Mouse (Mus musculus) urinary bladder, postnatal 25 days (tissue): ENCODE data around the gene 1110017D15Rik.
A peak's percentile ranks its signal among the peaks of the same experiment; 100 is the strongest.
"Not testable (repeated sequence)": the region's sequence is repeated elsewhere in the genome, so short reads cannot be mapped to it uniquely, and the experiment has no call there.

Experiments
- DNase-seq: peaks from one replicate; pipeline ENCODE4 v3.0.0; 2022; ENCODE audit warnings: low spot score

The 1110017D15Rik gene

DNA sequence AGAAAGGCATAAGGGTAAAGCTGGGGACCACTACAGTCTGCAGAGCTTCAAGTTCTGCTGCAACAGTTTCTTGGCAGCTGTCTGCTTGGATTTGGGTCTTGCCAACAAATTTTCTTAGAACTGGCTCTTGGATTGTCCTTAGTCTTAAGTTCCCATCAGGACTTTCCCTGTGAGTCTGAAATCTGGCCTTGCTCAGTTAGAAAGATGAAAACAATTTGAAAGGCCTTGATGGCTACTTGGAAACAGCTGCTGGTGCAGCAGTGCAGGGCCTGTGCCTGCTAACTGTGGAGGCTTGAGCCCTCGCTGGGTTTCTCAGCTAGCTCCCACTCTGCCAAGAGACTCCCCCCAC lies 37.7 kb downstream of the 1110017D15Rik start:
- DNase-seq = no peak

DNA sequence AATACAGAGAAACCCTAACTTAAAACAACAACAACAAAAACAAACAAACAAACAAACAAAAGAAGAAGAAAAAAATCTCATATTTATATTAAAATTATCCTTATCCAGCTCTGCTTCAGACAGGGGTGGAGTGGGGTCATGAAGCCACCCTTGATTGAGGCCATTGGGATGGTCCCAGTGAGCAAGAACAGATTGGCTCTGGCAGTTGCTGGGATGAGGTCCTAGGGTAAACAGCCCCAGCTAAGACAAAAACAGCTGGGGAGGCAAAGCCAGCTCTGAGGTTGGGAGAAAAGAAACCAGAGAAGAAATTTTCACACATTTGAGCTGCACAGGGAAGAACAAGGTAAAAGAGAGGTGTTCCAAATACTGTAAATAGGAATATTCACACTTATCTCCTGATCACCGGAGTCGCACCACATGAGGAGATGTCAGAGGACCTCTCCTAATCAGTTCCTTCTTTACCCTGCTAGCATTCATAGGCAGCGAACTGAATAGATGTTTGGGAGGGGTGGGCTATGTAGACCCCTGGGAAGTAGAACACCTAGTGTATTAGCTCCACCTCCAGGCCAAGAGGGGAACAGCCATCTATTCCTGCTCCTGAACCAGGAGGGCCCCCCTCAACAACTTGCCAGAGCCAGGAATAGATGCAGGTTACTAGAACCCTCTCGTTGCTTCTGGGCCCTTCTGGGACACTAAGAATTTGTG lies 38.2 kb downstream of the 1110017D15Rik start:
- DNase-seq = no peak

DNA sequence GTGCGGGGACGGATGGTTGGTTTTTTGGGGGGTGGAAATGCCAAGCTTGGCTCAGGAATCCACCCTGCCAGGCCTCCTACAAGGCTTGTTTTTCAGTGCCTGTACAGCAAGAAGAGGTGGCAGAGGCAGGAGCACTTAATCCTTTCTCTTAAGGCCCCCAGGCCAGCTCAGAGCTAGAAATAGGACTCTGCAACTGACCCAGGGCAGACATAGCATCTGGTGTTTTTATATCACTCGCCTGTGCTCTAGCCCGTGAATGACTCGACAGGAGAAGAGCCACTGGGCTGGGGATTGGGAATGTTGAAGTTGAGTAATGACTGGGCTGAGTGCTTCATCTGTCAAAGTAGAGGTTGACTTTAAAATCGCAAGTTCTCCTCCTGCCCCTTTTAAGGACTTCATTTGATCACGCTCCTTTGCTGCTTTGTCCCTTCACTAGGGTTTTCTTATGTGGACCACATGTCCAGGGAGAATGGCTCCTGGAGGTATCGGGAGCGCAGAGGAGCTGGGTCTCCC lies 39.4 kb downstream of the 1110017D15Rik start:
- DNase-seq = no peak

DNA sequence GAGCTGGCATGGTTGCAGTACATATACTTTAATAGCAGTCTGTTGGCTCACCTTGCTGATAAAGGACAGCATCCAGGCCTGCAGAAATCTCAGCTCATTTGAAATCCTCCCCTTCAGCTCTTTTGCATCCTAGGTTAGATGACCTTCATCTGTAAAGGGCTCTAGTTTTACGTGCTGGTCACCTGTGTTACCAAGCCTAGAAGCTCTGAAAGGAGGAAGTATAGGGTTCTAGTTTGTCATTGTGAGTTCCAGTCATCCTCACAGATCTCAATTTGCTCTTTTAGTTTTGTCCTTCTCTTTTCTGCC lies 45.8 kb downstream of the 1110017D15Rik start:
- no peak for DNase-seq

DNA sequence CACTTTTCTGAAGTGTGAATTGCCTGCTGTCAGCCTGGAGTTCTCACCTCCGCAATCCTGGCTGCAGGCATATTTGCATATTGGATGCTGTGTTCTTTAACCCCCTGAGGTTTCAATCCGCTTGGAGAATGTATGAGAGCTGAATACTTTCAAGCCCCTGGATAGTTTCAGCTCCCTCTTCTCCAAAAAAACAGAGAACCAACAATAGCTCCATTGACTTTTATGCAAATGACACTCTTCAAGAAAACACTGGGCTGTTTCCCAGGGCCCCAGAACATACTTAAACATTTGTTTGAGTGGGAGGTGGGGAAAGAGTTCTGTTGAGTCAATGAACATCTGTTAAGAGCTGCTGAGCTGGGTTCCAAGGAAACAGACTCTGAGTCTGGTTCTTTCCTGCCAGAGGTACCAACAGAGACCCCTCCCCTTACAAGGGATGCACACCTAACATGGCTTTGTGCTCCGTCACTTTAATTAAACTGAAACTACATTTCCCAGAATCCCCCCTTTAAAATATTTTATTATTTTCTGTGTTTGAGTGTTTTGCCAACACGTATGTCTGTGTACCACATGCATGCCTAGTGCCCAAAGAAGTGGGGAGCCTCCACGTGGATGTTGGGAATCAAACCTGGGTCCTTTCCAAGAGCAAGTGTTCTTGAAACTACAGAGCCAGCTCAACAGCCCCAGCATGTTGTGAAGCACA lies 46.3 kb downstream of the 1110017D15Rik start:
- no peak for DNase-seq

DNA sequence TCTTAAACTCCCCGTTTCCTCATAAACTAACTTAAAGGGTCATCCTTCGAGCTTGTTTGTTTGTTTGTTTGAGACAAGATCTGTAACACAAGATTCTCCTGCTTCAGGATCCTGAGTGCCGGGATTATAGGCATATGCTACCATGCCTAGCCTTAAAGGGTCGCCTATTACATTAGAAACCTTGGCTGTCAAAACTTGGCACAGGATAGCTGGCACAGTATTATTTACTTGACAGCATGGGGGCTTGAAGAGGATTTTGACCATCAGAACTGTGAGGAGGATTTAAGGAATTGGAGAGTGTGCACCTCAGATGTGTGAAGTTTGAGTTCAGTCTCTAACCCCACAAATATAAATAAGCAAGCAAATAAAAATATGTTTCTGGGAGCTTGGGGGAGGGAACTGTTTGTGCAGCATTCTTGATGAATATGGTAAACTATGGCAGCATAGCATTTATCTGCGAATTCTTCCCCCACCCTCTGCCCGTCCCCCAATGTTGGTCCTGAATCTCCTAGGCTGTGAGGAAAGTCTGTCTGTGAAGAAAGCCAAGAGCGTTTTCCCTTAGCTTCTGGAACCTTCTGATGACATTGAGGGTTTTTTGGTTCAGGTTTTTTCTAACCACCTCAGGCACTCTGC lies 47.0 kb downstream of the 1110017D15Rik start:
- no peak for DNase-seq

DNA sequence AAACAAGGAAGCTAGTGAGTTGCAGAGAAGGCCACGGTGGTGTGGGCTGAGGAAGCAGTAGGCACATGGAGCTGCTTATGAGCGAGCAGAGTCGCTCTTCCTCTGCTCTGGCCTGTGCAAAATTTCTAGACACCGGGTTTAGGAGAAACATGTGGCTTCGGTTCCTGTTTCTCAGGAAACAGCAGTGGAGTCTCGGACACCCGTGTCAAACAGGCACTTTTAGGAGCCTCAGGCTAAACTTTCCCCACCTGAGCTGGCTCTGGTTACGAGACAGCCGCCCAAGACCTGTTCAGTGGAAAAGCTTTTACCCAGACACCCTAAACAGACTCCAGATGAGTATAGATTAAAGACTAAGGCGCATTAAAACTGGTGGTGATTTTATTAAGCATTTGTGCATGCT lies 47.9 kb downstream of the 1110017D15Rik start:
- no peak for DNase-seq

DNA sequence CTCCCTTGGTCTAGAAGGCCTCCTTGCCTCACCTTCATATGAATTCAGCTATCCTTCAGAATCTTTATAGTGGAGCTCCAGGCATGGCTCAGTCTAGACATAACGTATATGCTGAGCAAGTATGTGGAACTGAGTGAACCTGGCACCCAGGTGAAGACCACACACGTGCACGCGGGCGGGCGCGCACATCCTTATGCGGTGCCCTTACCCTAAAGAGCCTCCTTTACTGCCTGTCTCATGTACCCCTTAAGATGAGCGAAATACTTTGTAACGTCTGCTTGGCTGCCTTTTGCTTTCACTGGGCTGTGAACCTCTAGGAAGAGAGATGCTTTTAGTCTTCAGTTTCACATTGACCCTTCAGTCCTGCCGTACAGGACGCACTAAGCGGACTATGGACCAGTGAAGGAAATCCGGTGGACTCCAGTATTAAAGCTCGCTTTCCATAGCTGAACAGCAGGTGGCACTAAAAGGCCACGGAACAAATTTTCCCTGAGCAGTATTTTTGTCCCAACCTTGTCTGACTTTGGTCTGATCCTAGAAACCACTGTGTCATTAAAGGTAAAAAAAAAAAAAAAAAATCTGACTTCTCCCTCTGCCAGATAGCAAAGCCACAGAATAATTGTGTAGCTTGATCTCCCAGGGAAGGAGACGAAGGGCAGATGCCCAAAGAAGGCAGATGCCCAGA lies 48.6 kb downstream of the 1110017D15Rik start:
- peak; percentile 34 for DNase-seq

DNA sequence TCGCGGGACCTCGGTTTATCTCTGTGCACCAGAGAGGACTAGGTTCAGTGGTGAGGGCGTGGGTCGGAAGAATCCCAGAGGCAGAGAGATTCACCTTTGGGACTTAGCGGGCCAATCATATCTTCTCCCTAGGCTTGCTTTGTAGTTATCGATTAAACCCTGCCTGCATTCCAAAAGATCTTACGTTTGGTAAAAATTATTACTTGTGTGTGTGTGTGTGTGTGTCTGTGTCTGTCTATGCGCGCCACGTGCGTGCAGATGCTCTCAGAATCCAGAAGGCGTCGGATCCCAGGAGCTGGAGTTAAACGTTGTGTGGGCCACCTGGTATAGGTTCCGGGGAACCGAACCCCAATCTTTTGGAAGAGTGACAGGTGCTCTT lies 51.9 kb downstream of the 1110017D15Rik start:
- DNase-seq = no peak

DNA sequence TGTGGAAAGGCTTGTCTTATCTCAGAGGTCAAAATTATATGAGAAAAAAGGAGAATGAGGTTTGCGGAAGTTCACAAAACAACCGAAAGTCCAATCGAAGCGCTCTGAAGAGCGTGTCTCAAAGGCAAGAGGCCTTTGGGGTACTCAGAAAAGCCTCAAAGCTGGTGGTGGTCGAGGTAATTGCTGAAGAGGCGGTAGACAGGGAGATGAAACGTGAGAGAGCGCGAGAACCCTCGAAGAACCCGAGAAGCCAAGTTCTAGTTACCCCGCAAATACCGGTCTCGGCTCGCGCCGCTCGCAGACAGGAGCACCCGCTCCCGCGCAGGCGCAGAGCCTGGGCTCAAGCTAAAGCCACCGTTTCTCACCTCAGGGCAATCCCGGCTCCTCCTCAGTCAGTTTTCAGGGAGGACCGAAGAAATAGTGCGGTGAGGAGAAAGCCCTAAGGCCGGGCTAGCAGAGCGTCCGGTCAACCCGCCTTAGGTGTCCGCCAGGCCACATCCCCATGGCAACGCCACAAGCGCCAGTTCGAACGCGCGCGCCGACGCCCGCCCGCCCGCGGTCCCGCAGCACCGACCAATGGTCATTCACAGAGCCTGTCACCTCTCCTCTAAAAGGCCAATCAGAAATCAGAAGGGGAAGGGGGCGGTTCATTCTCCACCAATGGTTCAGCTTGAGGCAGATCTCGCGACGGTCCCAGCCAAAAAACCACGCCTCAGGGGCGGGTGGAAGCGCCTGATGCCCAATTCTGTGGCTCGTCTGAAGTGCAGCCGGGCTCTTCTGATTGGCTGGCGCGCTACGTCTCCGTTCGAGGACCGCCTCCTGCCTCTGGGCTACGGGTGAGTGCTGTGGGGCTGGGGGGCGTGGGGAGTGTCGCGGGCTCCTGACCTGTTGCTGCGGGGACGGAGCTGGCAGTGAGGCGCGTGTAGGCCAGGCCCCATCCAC lies 52.5 kb downstream of the 1110017D15Rik start, which contains the start of the genes Kif24 and Nudt2:
Gene Kif24 (minus strand): TSS at position 543 of the 942 bp plus-strand sequence.
Gene Nudt2 (plus strand): TSS at position 807 of the 942 bp plus-strand sequence.
- DNase-seq = peak; percentile 86

DNA sequence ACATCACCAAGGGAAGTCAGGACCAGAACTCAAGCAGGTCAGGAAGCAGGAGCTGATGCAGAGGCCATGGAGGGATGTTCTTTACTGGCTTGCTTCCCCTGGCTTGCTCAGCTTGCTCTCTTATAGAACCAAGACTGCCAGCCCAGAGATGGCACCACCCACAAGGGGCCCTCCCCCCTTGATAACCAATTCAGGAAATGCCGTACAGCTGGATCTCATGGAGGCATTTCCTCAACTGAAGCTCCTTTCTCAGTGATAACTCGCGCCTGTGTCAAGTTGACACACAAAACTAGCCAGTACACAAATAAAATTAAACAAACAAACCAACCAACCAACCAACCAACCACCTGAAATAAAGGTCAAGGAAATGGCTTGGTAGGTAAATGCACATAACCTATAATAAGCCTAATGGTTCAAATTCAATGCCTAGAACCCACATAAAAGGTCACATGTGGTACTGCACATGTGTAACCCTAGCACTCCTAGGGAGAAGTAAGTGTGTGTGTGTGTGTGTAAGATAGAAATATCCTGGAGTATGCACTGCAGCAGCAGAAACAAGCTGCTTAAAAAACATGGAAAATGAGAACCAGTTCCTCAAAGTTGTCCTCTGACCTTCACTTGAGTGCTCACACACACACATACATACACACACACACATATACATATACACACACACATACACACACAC lies 53.9 kb downstream of the 1110017D15Rik start:
- DNase-seq = not testable (repeated sequence)

DNA sequence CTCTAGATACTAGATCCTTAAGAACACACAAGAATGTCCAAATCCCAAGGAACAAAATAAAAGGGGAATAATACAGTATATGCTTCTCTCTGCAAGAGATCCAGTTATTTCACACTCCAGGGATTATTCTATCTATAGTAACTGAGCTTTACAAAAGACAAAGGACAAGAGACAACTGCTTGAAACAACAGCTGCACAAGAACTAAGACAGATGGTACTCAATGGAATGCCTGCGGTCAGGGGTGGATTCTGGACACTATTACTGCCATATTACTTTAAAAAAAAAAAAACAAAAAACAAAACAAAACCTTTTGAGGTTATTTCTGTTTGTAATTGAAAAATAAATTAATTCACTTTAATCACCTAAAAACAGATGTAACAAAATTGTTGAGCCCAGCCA lies 56.4 kb downstream of the 1110017D15Rik start:
- DNase-seq = no peak
